Mouse (Mus musculus) embryonic facial prominence, embryonic 13.5 days (tissue): ENCODE measurements around the gene Galnt6. TPM values are rescaled to one million over a fixed set of nuclear protein-coding genes. Genes with fewer than 3 reads are reported as not detected.

Experiments
- ATAC-seq: fragments of 200-750 bp; cut with Nextera tagmentation; 2 replicates; pipeline ENCODE4 v1.8.0; 2017; ENCODE audit warnings: low read depth; ENCODE audit not compliant: insufficient number of reproducible peaks, insufficient read depth, low FRiP score, low TSS enrichment
- H3K27ac ChIP-seq: fragments of 300-500 bp; sonication (generic); 2 replicates; pipeline ENCODE4 v1.5.1; 2015; ENCODE audit warnings: moderate library complexity, mild to moderate bottlenecking, inconsistent platforms
- H3K27me3 ChIP-seq: fragments of 300-500 bp; sonication (generic); 2 replicates; pipeline ENCODE4 v1.6.1; 2015; ENCODE audit warnings: mild to moderate bottlenecking, inconsistent platforms
- H3K36me3 ChIP-seq: fragments of 300-500 bp; sonication (generic); 2 replicates; pipeline ENCODE4 v1.6.1; 2015; ENCODE audit warnings: mild to moderate bottlenecking, inconsistent platforms
- H3K4me1 ChIP-seq: fragments of 300-500 bp; sonication (generic); 2 replicates; pipeline ENCODE4 v1.6.1; 2015; ENCODE audit warnings: inconsistent platforms
- H3K4me2 ChIP-seq: fragments of 300-500 bp; sonication (generic); 2 replicates; pipeline ENCODE4 v1.6.1; 2015; ENCODE audit warnings: moderate library complexity, mild to moderate bottlenecking, inconsistent platforms
- H3K4me3 ChIP-seq: fragments of 300-500 bp; sonication (generic); 2 replicates; pipeline ENCODE4 v1.5.1; 2015; ENCODE audit warnings: mild to moderate bottlenecking, inconsistent platforms
- H3K9ac ChIP-seq: fragments of 300-500 bp; sonication (generic); 2 replicates; pipeline ENCODE4 v1.6.1; 2015; ENCODE audit warnings: mild to moderate bottlenecking, inconsistent platforms
- H3K9me3 ChIP-seq: fragments of 300-500 bp; sonication (generic); 2 replicates; pipeline ENCODE4 v1.6.1; 2016; ENCODE audit warnings: inconsistent platforms
- WGBS: fragments of 180-500 bp; shearing (Covaris S2); methylation state at CpG from one replicate; pipeline ENCODE4 v1.1.7; 2015; ENCODE audit warnings: mixed read lengths; 5-methylcytosine and 5-hydroxymethylcytosine counted together
- polyA plus RNA-seq: library from polyadenylated mRNA; unstranded; fragments of >200 nt; fragmentation: Nextera tagmentation; extraction: Ambion mirVana; gene quantifications from 2 replicates; pipeline ENCODE4 v1.2.1, GENCODE M21; 2015

Gene Galnt6
- polyA plus RNA-seq, 1 experiment from 2014 or later: 1.3 TPM

DNA sequence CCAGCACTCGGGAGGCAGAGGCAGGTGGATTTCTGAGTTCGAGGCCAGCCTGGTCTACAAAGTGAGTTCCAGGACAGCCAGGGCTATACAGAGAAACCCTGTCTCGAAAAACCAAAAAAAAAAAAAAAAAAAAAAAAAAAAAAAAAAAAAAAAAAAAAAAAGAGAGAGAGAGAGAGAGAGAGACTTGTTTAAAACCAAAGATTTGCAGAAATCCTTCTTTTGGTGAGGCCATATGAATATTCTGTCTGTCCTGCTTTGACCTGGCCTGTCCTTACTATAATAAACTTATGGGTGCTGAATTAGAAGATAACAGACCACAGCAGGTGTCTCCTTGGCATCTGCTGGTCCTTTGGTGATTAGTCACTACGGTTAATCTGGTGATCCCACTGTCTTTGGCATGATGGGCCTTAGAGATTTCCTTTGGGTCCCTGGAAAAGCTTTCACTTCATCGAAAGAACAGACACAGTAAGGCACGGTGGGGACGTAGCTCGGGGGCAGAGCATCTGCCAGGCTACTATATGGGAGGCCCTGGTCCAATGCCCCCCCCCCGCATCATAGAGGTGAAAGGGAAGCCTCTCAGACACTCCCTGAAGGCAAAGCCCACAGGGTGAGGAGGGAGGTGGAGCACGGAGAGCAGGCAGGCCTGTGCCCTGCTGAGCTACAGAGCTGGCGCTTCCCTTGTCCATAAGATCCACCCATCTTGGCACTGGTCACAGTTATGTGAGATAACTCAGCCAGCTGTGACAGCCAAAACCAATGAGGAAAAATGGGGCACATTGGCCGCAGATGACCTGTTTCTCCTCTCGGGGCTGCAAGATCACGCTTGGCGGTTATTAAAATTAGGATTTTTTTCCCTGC lies 6.1 kb upstream of the Galnt6 start:
- no peak for ATAC-seq
- H3K9me3 ChIP-seq: no peaks in the 10 kb centered on the region
- 88% methylated on average over 14 of the region's 15 CpGs for WGBS

DNA sequence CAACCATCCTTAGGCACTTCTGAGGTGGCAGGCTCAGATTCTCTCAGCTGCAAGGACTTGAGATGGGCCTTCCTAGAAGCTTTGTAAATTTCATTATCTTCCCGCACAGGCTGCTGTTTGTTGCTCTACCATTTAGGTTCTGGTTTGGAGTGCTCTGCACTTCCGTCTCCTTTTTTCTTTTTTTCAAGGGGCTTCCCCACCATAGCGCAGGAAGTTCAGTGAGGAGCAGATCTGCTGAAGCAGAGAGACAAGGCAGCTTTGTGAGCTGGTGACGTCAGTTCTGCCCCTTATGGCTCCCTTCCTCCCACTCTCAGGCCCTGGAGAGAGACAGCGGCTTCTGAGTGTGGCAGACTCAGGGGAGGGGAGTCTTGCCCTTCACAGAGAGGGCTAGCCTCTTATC lies 3.4 kb upstream of the Galnt6 start:
- peaks cover 50% of the 10 kb centered on the region for H3K27me3 ChIP-seq
- H3K9ac ChIP-seq: no peak overlapping the region
- no peak overlapping the region for H3K4me2 ChIP-seq
- 20% methylated on average over 5 of the region's 5 CpGs for WGBS
- ATAC-seq: no peak
- no peaks in the 10 kb centered on the region for H3K36me3 ChIP-seq
- H3K9me3 ChIP-seq: no peaks in the 10 kb centered on the region
- H3K4me3 ChIP-seq: no peak overlapping the region
- peaks cover 14% of the 10 kb centered on the region for H3K4me1 ChIP-seq
- no peak overlapping the region for H3K27ac ChIP-seq

More for the DNA sequence above, 6.1 kb upstream of the Galnt6 start:
- no peak overlapping the region for H3K4me2 ChIP-seq
- H3K9ac ChIP-seq: no peak overlapping the region
- no peaks in the 10 kb centered on the region; the same call in 1 of the 2 replicates for H3K4me1 ChIP-seq
- no peak overlapping the region for H3K4me3 ChIP-seq
- H3K36me3 ChIP-seq: no peaks in the 10 kb centered on the region
- no peak overlapping the region for H3K27ac ChIP-seq
- H3K27me3 ChIP-seq: peaks cover 23% of the 10 kb centered on the region

- H3K4me3 ChIP-seq: no peak overlapping the region
- H3K9ac ChIP-seq: no peak overlapping the region
- H3K9me3 ChIP-seq: no peaks in the 10 kb centered on the region
- H3K27me3 ChIP-seq: peaks cover 60% of the 10 kb centered on the region
- no peak overlapping the region for H3K27ac ChIP-seq
- no peak overlapping the region for H3K4me2 ChIP-seq
- no peak for ATAC-seq
- 37% methylated on average over 9 of the region's 9 CpGs for WGBS
- H3K4me1 ChIP-seq: peaks cover 14% of the 10 kb centered on the region
- no peaks in the 10 kb centered on the region for H3K36me3 ChIP-seq
Observed at GRCm38 (mm10) chr15:100731081-100731480, 1.9 kb upstream of the Galnt6 start.

DNA sequence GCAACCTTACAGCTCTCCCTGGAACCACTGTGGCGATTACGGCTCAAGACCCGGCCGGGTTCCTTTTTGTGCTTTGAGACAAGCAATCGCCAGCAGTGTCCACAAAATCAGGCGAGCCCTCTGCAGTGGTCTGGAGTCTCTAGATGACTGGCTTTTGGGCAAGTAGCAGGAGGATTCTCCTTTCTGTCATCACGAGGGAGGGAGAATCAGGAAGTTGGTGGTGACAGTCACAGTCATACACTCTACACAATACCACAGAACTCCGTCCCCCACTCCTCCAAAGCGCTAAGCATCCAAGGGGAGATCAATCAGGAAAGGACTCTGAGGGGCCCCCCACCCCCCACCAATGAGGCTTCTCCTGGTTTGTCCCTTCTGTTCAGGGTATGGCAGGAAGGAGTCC lies 590 bp downstream of the Galnt6 start:
- Histone ChIP-seq H3K4me1 (peaks cover 14% of the 10 kb centered on the region), H3K9ac (peak overlapping the region; percentile 47; the same call in 1 of the 2 replicates), H3K4me3 (peak overlapping the region; percentile 43), H3K36me3 (no peaks in the 10 kb centered on the region), H3K27me3 (peaks cover 67% of the 10 kb centered on the region), H3K4me2 (peak overlapping the region; percentile 65), H3K27ac (no peak overlapping the region), H3K9me3 (no peaks in the 10 kb centered on the region)
- WGBS: 27% methylated on average over 9 of the region's 9 CpGs
- ATAC-seq: no peak

DNA sequence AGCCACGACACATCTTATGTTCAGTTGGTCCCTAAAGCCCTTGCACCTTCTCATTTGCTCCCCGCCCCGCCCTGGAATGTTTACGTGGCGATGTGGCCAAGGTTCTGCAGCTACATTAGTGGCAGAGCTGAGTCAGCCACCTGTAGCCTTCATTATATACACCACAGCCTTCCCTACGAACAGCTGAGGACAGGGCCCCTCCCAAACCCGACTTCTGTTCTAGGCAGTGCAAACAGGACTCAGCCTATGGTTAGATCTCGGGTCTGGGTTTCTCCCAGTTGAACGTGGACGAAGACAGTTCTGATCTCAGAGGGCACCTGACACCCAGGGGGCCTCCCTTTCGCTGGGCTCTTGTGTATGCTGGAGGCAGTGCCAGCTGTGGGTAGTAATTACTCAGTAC lies 1.3 kb downstream of the Galnt6 start:
- Histone ChIP-seq H3K4me2 (no peak overlapping the region), H3K36me3 (no peaks in the 10 kb centered on the region), H3K4me1 (peaks cover 14% of the 10 kb centered on the region), H3K27me3 (peaks cover 66% of the 10 kb centered on the region), H3K4me3 (no peak overlapping the region), H3K27ac (no peak overlapping the region), H3K9ac (no peak overlapping the region), H3K9me3 (no peaks in the 10 kb centered on the region)
- ATAC-seq: no peak
- 79% methylated on average over 11 of the region's 11 CpGs for WGBS

DNA sequence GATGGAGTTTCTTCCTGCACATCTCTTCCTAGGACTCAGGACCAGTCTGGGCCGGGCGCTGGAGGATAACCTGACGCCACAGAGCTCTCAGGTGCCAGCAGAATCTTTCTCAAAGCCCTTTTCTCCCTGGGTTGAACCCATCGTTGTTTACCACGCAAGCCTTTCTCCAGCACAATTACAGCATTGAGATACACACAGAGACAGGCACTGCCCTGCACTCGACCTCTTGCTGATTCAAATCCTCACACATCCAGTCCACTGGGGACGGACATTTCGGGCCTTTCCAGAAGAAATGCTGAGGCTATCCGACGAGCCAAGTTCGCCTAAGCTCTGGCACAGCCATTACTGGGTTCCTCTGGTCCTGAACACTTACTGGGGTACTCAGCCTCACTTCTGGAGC lies 2.5 kb downstream of the Galnt6 start:
- 79% methylated on average over 11 of the region's 11 CpGs for WGBS
- Histone ChIP-seq H3K9me3 (no peaks in the 10 kb centered on the region), H3K27me3 (peaks cover 59% of the 10 kb centered on the region), H3K9ac (no peak overlapping the region), H3K4me1 (peaks cover 14% of the 10 kb centered on the region), H3K27ac (no peak overlapping the region), H3K36me3 (no peaks in the 10 kb centered on the region), H3K4me2 (no peak overlapping the region), H3K4me3 (no peak overlapping the region)
- ATAC-seq: no peak

DNA sequence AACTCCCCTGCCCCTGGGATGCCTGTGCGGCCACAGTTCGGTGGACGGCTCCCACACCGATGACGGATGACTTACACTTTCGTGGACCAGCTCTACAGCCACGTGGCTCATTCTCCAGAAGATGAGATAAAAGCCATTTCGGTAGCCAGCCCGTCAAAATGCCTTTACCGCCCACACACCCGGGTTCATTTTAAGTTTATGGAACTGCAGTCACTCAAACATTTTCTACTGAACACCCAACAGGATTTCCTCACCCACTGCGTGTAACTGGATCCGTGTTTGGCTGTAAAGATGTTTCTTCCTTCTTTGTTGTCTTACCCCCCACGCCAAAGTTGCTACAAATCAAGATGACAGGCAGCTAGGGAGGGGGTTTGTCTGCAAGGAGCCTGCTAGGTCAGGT lies 5.7 kb downstream of the Galnt6 start:
- no peak overlapping the region for H3K27ac ChIP-seq
- H3K4me3 ChIP-seq: no peak overlapping the region
- no peaks in the 10 kb centered on the region for H3K9me3 ChIP-seq
- peaks cover 1% of the 10 kb centered on the region for H3K4me1 ChIP-seq
- no peaks in the 10 kb centered on the region for H3K36me3 ChIP-seq
- no peak overlapping the region for H3K4me2 ChIP-seq
- 75% methylated on average over 14 of the region's 14 CpGs for WGBS
- H3K27me3 ChIP-seq: peaks cover 28% of the 10 kb centered on the region
- no peak for ATAC-seq
- H3K9ac ChIP-seq: no peak overlapping the region

- no peaks in the 10 kb centered on the region for H3K36me3 ChIP-seq
- H3K9me3 ChIP-seq: no peaks in the 10 kb centered on the region
- H3K4me3 ChIP-seq: no peak overlapping the region
- no peak for ATAC-seq
- H3K27me3 ChIP-seq: peaks cover 19% of the 10 kb centered on the region
- no peak overlapping the region for H3K4me2 ChIP-seq
- H3K27ac ChIP-seq: no peak overlapping the region
- no peak overlapping the region for H3K9ac ChIP-seq
- WGBS: 74% methylated on average over 6 of the region's 6 CpGs
- no peaks in the 10 kb centered on the region for H3K4me1 ChIP-seq
Observed at GRCm38 (mm10) chr15:100722564-100722963, 6.6 kb downstream of the Galnt6 start.

- H3K4me1 ChIP-seq: no peaks in the 10 kb centered on the region
- no peak overlapping the region for H3K27ac ChIP-seq
- no peaks in the 10 kb centered on the region for H3K9me3 ChIP-seq
- ATAC-seq: no peak
- H3K36me3 ChIP-seq: no peaks in the 10 kb centered on the region
- no peak overlapping the region for H3K9ac ChIP-seq
- H3K4me3 ChIP-seq: no peak overlapping the region
- H3K27me3 ChIP-seq: peaks cover 14% of the 10 kb centered on the region
- no peak overlapping the region for H3K4me2 ChIP-seq
- WGBS: 75% methylated on average over 4 of the region's 4 CpGs
Observed at GRCm38 (mm10) chr15:100722026-100722425, 7.2 kb downstream of the Galnt6 start.

DNA sequence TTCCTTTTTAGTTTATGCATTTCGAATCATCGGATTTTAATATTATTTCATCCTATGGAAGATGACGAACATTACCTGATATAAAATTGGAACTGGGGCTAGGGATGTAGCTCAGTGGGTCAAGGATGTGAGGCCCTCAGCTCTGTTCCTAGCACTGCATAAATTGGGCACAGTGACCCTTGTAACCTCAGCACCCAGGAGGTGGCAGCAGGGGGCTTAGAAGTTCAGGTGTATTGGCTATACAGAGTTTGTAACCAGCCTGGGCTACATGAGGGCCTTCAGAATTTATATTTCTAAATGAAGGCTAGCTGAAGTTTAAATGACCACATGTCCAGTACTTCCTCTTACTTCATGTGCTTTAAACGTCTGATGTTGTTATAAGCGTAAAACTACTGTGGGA lies 7.7 kb downstream of the Galnt6 start:
- no peak for ATAC-seq
- 87% methylated on average over 5 of the region's 5 CpGs for WGBS
- no peaks in the 10 kb centered on the region for H3K4me1 ChIP-seq
- no peaks in the 10 kb centered on the region for H3K36me3 ChIP-seq
- H3K9me3 ChIP-seq: no peaks in the 10 kb centered on the region
- H3K27me3 ChIP-seq: peaks cover 9% of the 10 kb centered on the region; the same call in 1 of the 2 replicates
- H3K4me2 ChIP-seq: no peak overlapping the region
- H3K9ac ChIP-seq: no peak overlapping the region
- H3K27ac ChIP-seq: no peak overlapping the region
- no peak overlapping the region for H3K4me3 ChIP-seq

DNA sequence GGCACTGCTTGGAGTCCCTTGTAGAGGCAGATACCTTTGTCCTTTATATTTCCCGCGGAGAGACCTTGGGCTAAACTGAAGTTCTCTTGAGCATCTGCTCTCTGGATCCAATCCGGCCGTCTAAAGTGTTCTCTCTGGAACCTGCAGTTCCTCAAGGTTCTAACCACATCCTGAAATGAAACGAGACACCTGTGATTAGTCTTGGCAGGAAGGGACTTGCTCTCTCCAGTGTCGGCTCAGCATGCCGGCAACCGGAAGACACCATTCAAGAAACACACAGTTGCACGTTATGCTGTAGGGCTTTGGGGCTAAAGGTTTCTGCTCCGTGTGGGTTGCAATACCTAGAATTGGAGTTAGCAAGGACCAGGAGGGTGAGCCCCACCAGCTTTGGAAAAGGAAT lies 9.1 kb downstream of the Galnt6 start:
- H3K4me3 ChIP-seq: no peak overlapping the region
- H3K27me3 ChIP-seq: 0 out of 2 replicates have a peak, but pooled peaks cover 3% of the 10 kb centered on the region
- no peaks in the 10 kb centered on the region for H3K36me3 ChIP-seq
- no peaks in the 10 kb centered on the region for H3K9me3 ChIP-seq
- H3K9ac ChIP-seq: no peak overlapping the region
- WGBS: 61% methylated on average over 10 of the region's 10 CpGs
- ATAC-seq: no peak
- H3K4me2 ChIP-seq: no peak overlapping the region
- no peaks in the 10 kb centered on the region for H3K4me1 ChIP-seq
- H3K27ac ChIP-seq: no peak overlapping the region

- Histone ChIP-seq H3K27me3 (0 out of 2 replicates have a peak, but pooled peaks cover 3% of the 10 kb centered on the region), H3K9ac (no peak overlapping the region), H3K27ac (no peak overlapping the region), H3K4me1 (no peaks in the 10 kb centered on the region), H3K9me3 (no peaks in the 10 kb centered on the region), H3K4me3 (no peak overlapping the region), H3K36me3 (no peaks in the 10 kb centered on the region), H3K4me2 (no peak overlapping the region)
- no peak for ATAC-seq
- 89% methylated on average over 5 of the region's 5 CpGs for WGBS
Observed at GRCm38 (mm10) chr15:100719217-100719616, 10.0 kb downstream of the Galnt6 start.
